Comparison of ENCODE assay signal across 27 mouse cellular contexts in the genomic region with DNA sequence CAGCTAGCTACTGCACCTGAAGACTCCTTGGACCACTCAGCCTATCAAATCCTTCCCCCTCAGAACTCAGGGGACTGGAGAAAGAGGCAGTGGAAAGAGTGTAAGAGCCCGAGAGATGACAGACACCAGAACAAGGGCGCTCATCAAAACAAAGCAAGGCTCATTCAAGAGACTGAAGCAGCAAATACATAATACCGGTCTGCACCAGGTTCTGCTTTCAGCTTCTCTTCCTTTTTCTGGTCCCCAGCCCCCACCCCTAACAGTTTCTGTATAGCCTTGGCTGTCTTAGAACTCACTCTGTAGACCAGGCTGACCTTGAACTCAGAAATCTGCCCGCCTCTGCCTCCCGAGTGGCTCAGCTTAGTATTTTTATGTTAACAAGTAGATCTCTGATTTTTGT. TPM values are rescaled to one million over a fixed set of nuclear protein-coding genes. Genes with fewer than 3 reads are reported as not detected.
"Had no signal": no experiment of that assay in that cellular context is flagged by ENCODE, and none has a peak within 500 bp of the region (broad histone marks: within the 10 kb centered on the region; RNA-seq: fewer than 3 reads in every experiment).

No protein-coding gene starts in this region.

- H3K9me3 ChIP-seq: embryonic facial prominence, embryonic 10.5 days; embryonic facial prominence, embryonic 12.5 days; embryonic facial prominence, embryonic 13.5 days; embryonic facial prominence, embryonic 15.5 days; forebrain, embryonic 10.5 days; forebrain, embryonic 12.5 days; forebrain, embryonic 13.5 days; forebrain, embryonic 15.5 days had no signal

- H3K27ac ChIP-seq: embryonic facial prominence, embryonic 10.5 days; embryonic facial prominence, embryonic 12.5 days; embryonic facial prominence, embryonic 13.5 days; embryonic facial prominence, embryonic 15.5 days; forebrain, embryonic 10.5 days; forebrain, embryonic 12.5 days; forebrain, embryonic 13.5 days; forebrain, embryonic 15.5 days; gastrocnemius, adult 2 months; heart, adult 2 months had no signal

- H3K4me3 ChIP-seq: embryonic facial prominence, embryonic 10.5 days; embryonic facial prominence, embryonic 12.5 days; embryonic facial prominence, embryonic 13.5 days; embryonic facial prominence, embryonic 15.5 days; erythroblast, embryonic 14.5 days; forebrain, embryonic 10.5 days; forebrain, embryonic 12.5 days; forebrain, embryonic 13.5 days; forebrain, embryonic 15.5 days; gastrocnemius, adult 2 months; heart, adult 2 months had no signal

- H3K27me3 ChIP-seq: forebrain, embryonic 15.5 days had no signal

- DNase-seq: cerebellum, adult 9-10 months; cerebellum, adult 9-11 months; cerebellum, postnatal 10 days; cerebellum, postnatal 14 days; cerebellum, postnatal 25 days; cerebellum, postnatal 36 days; forebrain, postnatal 0 days; gastrocnemius, adult 2 months; gastrocnemius, postnatal 10 days; gastrocnemius, postnatal 14 days; gastrocnemius, postnatal 25 days; gastrocnemius, postnatal 36 days; heart, adult 11 months; heart, adult 18-20 months; heart, adult 2 months had no signal

RNA-seq across cellular contexts. Expression of a gene that starts 3.7 kb away (rescaled TPM):
- polyA plus RNA-seq: embryonic facial prominence, embryonic 11.5 days; erythroblast, embryonic 14.5 days; forebrain, embryonic 12.5 days; forebrain, embryonic 14.5 days; forebrain, embryonic 16.5 days had no signal

RNA-seq across cellular contexts. Expression of a gene that starts 26.4 kb away (rescaled TPM):
- polyA plus RNA-seq: erythroblast, embryonic 14.5 days had no signal
